Mouse (Mus musculus): ENCODE data around the gene Folh1. TPM values are rescaled to one million over a fixed set of nuclear protein-coding genes. Genes with fewer than 3 reads are reported as not detected.

Folh1 gene
- not detected for total RNA-seq (2023)

GRCm38 (mm10) chr7:86775617-86776325 lies at the start of gene Folh1:
Gene Folh1 (minus strand): TSS chr7:86775943.

GRCm38 (mm10) chr7:86794727-86795126 lies 19.0 kb upstream of the Folh1 start, which contains the start of gene Vmn2r77:
Gene Vmn2r77 (plus strand): TSS chr7:86795027.

GRCm38 (mm10) chr7:86688030-86688429 lies 87.7 kb downstream of the Folh1 start, which contains the start of gene Olfr292:
Gene Olfr292 (plus strand): TSS chr7:86688330.

Other genes with a start within 250 kb of the Folh1 start
- gene Olfr295, start 192.1 kb downstream of the Folh1 start, total RNA-seq (2023) = not detected
- gene Olfr294, start 159.3 kb downstream of the Folh1 start, total RNA-seq (2023) = not detected
- not detected for gene Olfr293, start 126.9 kb downstream of the Folh1 start, total RNA-seq (2023)
- not detected for gene Olfr292, start 87.6 kb downstream of the Folh1 start, total RNA-seq (2023)
- not detected for gene Vmn2r77, start 19.1 kb upstream of the Folh1 start, total RNA-seq (2023)
- not detected for gene Vmn2r78, start 139.2 kb upstream of the Folh1 start, total RNA-seq (2023)
- under 1 TPM; 0.06 to 0.15 TPM for gene Vmn2r79, start 220.2 kb upstream of the Folh1 start, total RNA-seq (2023)